Mouse (Mus musculus) forebrain, embryonic 12.5 days (tissue): ENCODE data around the gene Art5. TPM values are rescaled to one million over a fixed set of nuclear protein-coding genes. Genes with fewer than 3 reads are reported as not detected.
"Not testable (repeated sequence)": the region's sequence is repeated elsewhere in the genome, so short reads cannot be mapped to it uniquely, and the experiment has no call there.

ENCODE experiments used
- ATAC-seq: fragments of 200-750 bp; cut with Nextera tagmentation; 2 replicates; pipeline ENCODE4 v1.8.0; 2017; ENCODE audit warnings: moderate TSS enrichment; ENCODE audit not compliant: low FRiP score
- H3K27ac ChIP-seq: fragments of 300-500 bp; sonication (generic); 2 replicates; pipeline ENCODE4 v1.5.1; 2016; ENCODE audit warnings: mild to moderate bottlenecking
- H3K27me3 ChIP-seq: fragments of 300-500 bp; sonication (generic); 2 replicates; pipeline ENCODE4 v1.6.1; 2016; ENCODE audit warnings: mild to moderate bottlenecking
- H3K36me3 ChIP-seq: fragments of 300-500 bp; sonication (generic); replicated peaks from 2 replicates; pipeline ENCODE4 v1.6.1; 2016; ENCODE audit warnings: mild to moderate bottlenecking
- H3K4me1 ChIP-seq: fragments of 300-500 bp; sonication (generic); 2 replicates; pipeline ENCODE4 v1.6.1; 2016
- H3K4me2 ChIP-seq: fragments of 300-500 bp; sonication (generic); 2 replicates; pipeline ENCODE4 v1.6.1; 2016; ENCODE audit warnings: mild to moderate bottlenecking, moderate library complexity
- H3K4me3 ChIP-seq: fragments of 300-500 bp; sonication (generic); replicated peaks from 2 replicates; pipeline ENCODE4 v1.5.1; 2016; ENCODE audit warnings: mild to moderate bottlenecking
- H3K9ac ChIP-seq: fragments of 300-500 bp; sonication (generic); 2 replicates; pipeline ENCODE4 v1.6.1; 2016; ENCODE audit warnings: mild to moderate bottlenecking
- H3K9me3 ChIP-seq: fragments of 300-500 bp; sonication (generic); 2 replicates; pipeline ENCODE4 v1.6.1; 2016
- WGBS: fragments of 180-500 bp; shearing (Covaris S2); methylation state at CpG from one replicate; pipeline ENCODE4 v1.1.7; 2016; 5-methylcytosine and 5-hydroxymethylcytosine counted together
- polyA plus RNA-seq: library from polyadenylated mRNA; unstranded; fragments of >200 nt; fragmentation: Nextera tagmentation; extraction: Ambion mirVana; gene quantifications from 2 replicates; pipeline ENCODE4 v1.2.1, GENCODE M21; 2016

Art5 gene
- polyA plus RNA-seq, 1 experiment from 2014 or later, result 0.97 TPM

GRCm38 (mm10) chr7:102078517-102078916 lies 30.8 kb downstream of the Art5 start:
- Histone ChIP-seq H3K9me3 (no peaks in the 10 kb centered on the region), H3K36me3 (peaks cover 85% of the 10 kb centered on the region), H3K27me3 (no peaks in the 10 kb centered on the region), H3K27ac (no peak overlapping the region), H3K4me1 (no peaks in the 10 kb centered on the region), H3K4me2 (no peak overlapping the region), H3K4me3 (no peak overlapping the region), H3K9ac (no peak overlapping the region)
- no peak for ATAC-seq
- WGBS, result 74% methylated on average over 7 of the region's 7 CpGs

GRCm38 (mm10) chr7:102076714-102077296 lies 32.5 kb downstream of the Art5 start:
- H3K9ac ChIP-seq, result no peak overlapping the region
- no peaks in the 10 kb centered on the region for H3K4me1 ChIP-seq
- H3K27me3 ChIP-seq, result no peaks in the 10 kb centered on the region
- peaks cover 85% of the 10 kb centered on the region for H3K36me3 ChIP-seq
- H3K4me2 ChIP-seq, result no peak overlapping the region
- no peak for ATAC-seq
- H3K4me3 ChIP-seq, result no peak overlapping the region
- H3K27ac ChIP-seq, result no peak overlapping the region
- WGBS, result 85% methylated on average over 7 of the region's 7 CpGs
- H3K9me3 ChIP-seq, result no peaks in the 10 kb centered on the region

GRCm38 (mm10) chr7:102066363-102066762 lies 42.9 kb downstream of the Art5 start:
- WGBS, result 87% methylated on average over 6 of the region's 6 CpGs
- Histone ChIP-seq H3K9me3 (no peaks in the 10 kb centered on the region), H3K36me3 (peaks cover 7% of the 10 kb centered on the region; the same call in 1 of the 2 replicates), H3K4me3 (peak overlapping the region; percentile 74), H3K27ac (no peak overlapping the region), H3K4me1 (peaks cover 30% of the 10 kb centered on the region), H3K4me2 (peak overlapping the region; percentile 72), H3K27me3 (no peaks in the 10 kb centered on the region), H3K9ac (peak overlapping the region; percentile 80)
- ATAC-seq, result no peak

- Histone ChIP-seq H3K27me3 (no peaks in the 10 kb centered on the region), H3K4me3 (peak within 1 kb of the TSS; percentile 74), H3K9ac (peak within 1 kb of the TSS; percentile 80), H3K4me1 (peaks cover 30% of the 10 kb centered on the region), H3K9me3 (no peaks in the 10 kb centered on the region), H3K36me3 (0 out of 2 replicates have a peak, but pooled peaks cover 4% of the 10 kb centered on the region), H3K27ac (peak within 1 kb of the TSS; percentile 74), H3K4me2 (peak within 1 kb of the TSS; percentile 72)
- WGBS, result under 1% methylated on average over 56 of the region's 56 CpGs
- ATAC-seq, result peak; percentile 99
These were observed 44.0 kb downstream of the Art5 start, which contains the start of the genes Rnf121, Xndc1 and Xntrpc for GRCm38 (mm10) chr7:102065046-102065891. Rnf121 (minus strand) TSS chr7:102065469. Xndc1 (plus strand) TSS chr7:102065511. Xntrpc (plus strand) TSS chr7:102065713.

GRCm38 (mm10) chr7:102064655-102065045 lies 44.6 kb downstream of the Art5 start:
- peaks cover 30% of the 10 kb centered on the region for H3K4me1 ChIP-seq
- peak overlapping the region; percentile 74 for H3K27ac ChIP-seq
- WGBS, result under 1% methylated on average over 9 of the region's 9 CpGs
- ATAC-seq, result peak; percentile 54
- 0 out of 2 replicates have a peak, but pooled peaks cover 5% of the 10 kb centered on the region for H3K36me3 ChIP-seq
- H3K27me3 ChIP-seq, result no peaks in the 10 kb centered on the region
- H3K9me3 ChIP-seq, result no peaks in the 10 kb centered on the region
- peak overlapping the region; percentile 74 for H3K4me3 ChIP-seq
- peak overlapping the region; percentile 72 for H3K4me2 ChIP-seq
- peak overlapping the region; percentile 80 for H3K9ac ChIP-seq

GRCm38 (mm10) chr7:102063891-102064290 lies 45.4 kb downstream of the Art5 start:
- H3K9ac ChIP-seq, result peak overlapping the region; percentile 80; the same call in 1 of the 2 replicates
- H3K27me3 ChIP-seq, result no peaks in the 10 kb centered on the region
- peak overlapping the region; percentile 72 for H3K4me2 ChIP-seq
- 88% methylated on average over 9 of the region's 9 CpGs for WGBS
- H3K4me1 ChIP-seq, result peaks cover 30% of the 10 kb centered on the region
- H3K9me3 ChIP-seq, result no peaks in the 10 kb centered on the region
- H3K36me3 ChIP-seq, result peaks cover 12% of the 10 kb centered on the region; the same call in 1 of the 2 replicates
- H3K4me3 ChIP-seq, result peak overlapping the region; percentile 74
- ATAC-seq, result no peak
- H3K27ac ChIP-seq, result no peak overlapping the region

- Histone ChIP-seq H3K36me3 (peaks cover 19% of the 10 kb centered on the region), H3K9ac (no peak overlapping the region), H3K4me2 (no peak overlapping the region), H3K4me1 (peaks cover 30% of the 10 kb centered on the region), H3K27ac (no peak overlapping the region), H3K27me3 (no peaks in the 10 kb centered on the region), H3K9me3 (no peaks in the 10 kb centered on the region), H3K4me3 (no peak overlapping the region)
- WGBS, result 78% methylated on average over 1 of the region's 1 CpGs
- ATAC-seq, result no peak
These were observed 47.1 kb downstream of the Art5 start for GRCm38 (mm10) chr7:102062203-102062602.

- Histone ChIP-seq H3K4me2 (no peak overlapping the region), H3K9me3 (no peaks in the 10 kb centered on the region), H3K9ac (no peak overlapping the region), H3K27me3 (no peaks in the 10 kb centered on the region), H3K4me1 (peaks cover 27% of the 10 kb centered on the region), H3K4me3 (no peak overlapping the region), H3K36me3 (peaks cover 25% of the 10 kb centered on the region), H3K27ac (no peak overlapping the region)
- ATAC-seq, result no peak
- 92% methylated on average over 3 of the region's 3 CpGs for WGBS
These were observed 47.9 kb downstream of the Art5 start for GRCm38 (mm10) chr7:102061353-102061752.

GRCm38 (mm10) chr7:102048524-102048923 lies 60.8 kb downstream of the Art5 start:
- not testable (repeated sequence) for H3K27me3 ChIP-seq, H3K4me1 ChIP-seq, H3K9ac ChIP-seq, H3K27ac ChIP-seq, H3K4me3 ChIP-seq, H3K9me3 ChIP-seq, H3K4me2 ChIP-seq, ATAC-seq
- peaks cover 19% of the 10 kb centered on the region for H3K36me3 ChIP-seq

Other genes starting within 250 kb of the Art5 start
- 93.1 and 96.9 TPM in 2 replicates for gene Anapc15, start 245.8 kb downstream of the Art5 start, polyA plus RNA-seq
- 5.5 and 8.2 TPM in 2 replicates for gene Folr1, start 238.7 kb downstream of the Art5 start, polyA plus RNA-seq
- gene Lamtor1, start 203.6 kb downstream of the Art5 start, polyA plus RNA-seq, result 129 and 134 TPM in 2 replicates
- gene Tomt, start 203.1 kb downstream of the Art5 start, polyA plus RNA-seq, result 0.68 and 0.77 TPM in 2 replicates
- gene Lrrc51, start 175.6 kb downstream of the Art5 start, polyA plus RNA-seq, result 6.5 and 7.3 TPM in 2 replicates
- 112 and 123 TPM in 2 replicates for gene Numa1, start 175.4 kb downstream of the Art5 start, polyA plus RNA-seq
- gene Il18bp, start 90.8 kb downstream of the Art5 start, polyA plus RNA-seq, result 4.4 and 4.8 TPM in 2 replicates
- 33.0 and 33.3 TPM in 2 replicates for gene Rnf121, start 44.0 kb downstream of the Art5 start, polyA plus RNA-seq
- gene Xndc1, start 44.0 kb downstream of the Art5 start, polyA plus RNA-seq, result 49.8 and 50.7 TPM in 2 replicates
- 2.9 and 3.0 TPM in 2 replicates for gene Xntrpc, start 43.8 kb downstream of the Art5 start, polyA plus RNA-seq
- gene Trpc2, start 26.4 kb downstream of the Art5 start, polyA plus RNA-seq, result not detected in 2 replicates
- 0.42 and 0.77 TPM in 2 replicates for gene Art1, start 7.7 kb downstream of the Art5 start, polyA plus RNA-seq
- gene Chrna10, start 7.3 kb upstream of the Art5 start, polyA plus RNA-seq, result not detected in 2 replicates
- gene Nup98, start 100.7 kb upstream of the Art5 start, polyA plus RNA-seq, result 45.2 and 46.8 TPM in 2 replicates
- gene Pgap2, start 100.7 kb upstream of the Art5 start, polyA plus RNA-seq, result 54.3 and 59.2 TPM in 2 replicates
- 21.7 and 25.1 TPM in 2 replicates for gene Rhog, start 146.6 kb upstream of the Art5 start, polyA plus RNA-seq
- gene Stim1, start 158.3 kb upstream of the Art5 start, polyA plus RNA-seq, result 11.6 and 11.7 TPM in 2 replicates